Mouse (Mus musculus) midbrain, embryonic 14.5 days (tissue): ENCODE measurements at regions not wholly inside any gene's neighbourhood (a gene's known extent, or its start where the extent isn't known, plus 50 kb on each side); places are given as distances from the start of the nearest gene placed in this dataset.
A peak's percentile ranks its signal among the peaks of the same experiment; 100 is the strongest.
"Not testable (repeated sequence)": the region's sequence is repeated elsewhere in the genome, so short reads cannot be mapped to it uniquely, and the experiment has no call there.

ENCODE experiments used
- ATAC-seq: fragments of 200-750 bp; cut with Nextera tagmentation; 2 replicates; pipeline ENCODE4 v1.8.0; 2017; ENCODE audit warnings: moderate number of reproducible peaks, moderate library complexity; ENCODE audit not compliant: low FRiP score, low TSS enrichment
- DNase-seq: peaks from one replicate; pipeline ENCODE4 v3.0.0-alpha.2; 2015
- H3K27ac ChIP-seq: fragments of 300-500 bp; sonication (generic); replicated peaks from 2 replicates; pipeline ENCODE4 v1.5.1; 2014; ENCODE audit warnings: mild to moderate bottlenecking, low read depth, low read length, moderate library complexity
- H3K27me3 ChIP-seq: fragments of 300-500 bp; sonication (generic); 2 replicates; pipeline ENCODE4 v1.6.1; 2014; ENCODE audit warnings: low read length, control low read depth, mixed read lengths; ENCODE audit not compliant: control insufficient read depth, insufficient read depth
- H3K36me3 ChIP-seq: fragments of 300-500 bp; sonication (generic); 2 replicates; pipeline ENCODE4 v1.6.1; 2014; ENCODE audit warnings: low read length, control low read depth; ENCODE audit not compliant: control insufficient read depth, insufficient read depth
- H3K4me1 ChIP-seq: fragments of 300-500 bp; sonication (generic); 2 replicates; pipeline ENCODE4 v1.6.1; 2014; ENCODE audit warnings: mild to moderate bottlenecking, antibody characterized with exemption, low read length, control low read depth; ENCODE audit not compliant: control insufficient read depth, insufficient read depth
- H3K4me2 ChIP-seq: fragments of 300-500 bp; sonication (generic); 2 replicates; pipeline ENCODE4 v1.6.1; 2014; ENCODE audit warnings: mild to moderate bottlenecking, low read length, moderate library complexity
- H3K4me3 ChIP-seq: fragments of 300-500 bp; sonication (generic); replicated peaks from 2 replicates; pipeline ENCODE4 v1.5.1; 2014; ENCODE audit warnings: low read depth, low read length
- H3K9ac ChIP-seq: fragments of 300-500 bp; sonication (generic); replicated peaks from 2 replicates; pipeline ENCODE4 v1.6.1; 2014; ENCODE audit warnings: mild to moderate bottlenecking, low read length, moderate library complexity
- H3K9me3 ChIP-seq: fragments of 300-500 bp; sonication (generic); 2 replicates; pipeline ENCODE4 v1.6.1; 2016; ENCODE audit warnings: low read length, control low read depth, mixed read lengths; ENCODE audit not compliant: control insufficient read depth
- WGBS: fragments of 180-500 bp; shearing (Covaris S2); extraction: QIAGEN DNeasy Blood & Tissue Kit; methylation state at CpG from one replicate; pipeline ENCODE4 v1.1.7; 2014; 5-methylcytosine and 5-hydroxymethylcytosine counted together

DNA sequence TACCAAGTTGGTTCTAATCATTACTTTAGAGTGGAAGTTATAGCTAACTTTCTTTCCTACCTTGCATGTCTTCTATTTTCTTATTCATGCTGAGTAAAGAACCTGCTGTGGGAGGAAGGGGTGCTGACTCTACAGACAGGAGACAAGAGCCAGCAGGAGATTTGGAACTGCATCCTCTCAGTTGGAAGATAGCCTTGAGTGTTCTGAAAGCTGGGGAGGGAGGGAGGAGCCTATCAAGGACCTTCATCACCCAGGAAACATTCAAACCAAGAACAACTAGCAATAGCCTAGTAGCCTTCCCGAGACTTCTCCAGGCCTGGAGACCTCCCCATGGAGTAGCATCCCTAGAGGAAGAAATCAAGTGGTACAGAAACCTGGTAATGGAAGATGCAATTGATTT lies 146.1 kb upstream of the Zfp648 start:
- H3K4me3 ChIP-seq, result no peak overlapping the region
- H3K27ac ChIP-seq, result no peak overlapping the region
- no peaks in the 10 kb centered on the region for H3K9me3 ChIP-seq
- no peaks in the 10 kb centered on the region for H3K27me3 ChIP-seq
- no peak overlapping the region for H3K4me2 ChIP-seq
- no peak for ATAC-seq
- H3K9ac ChIP-seq, result no peak overlapping the region
- no peak for DNase-seq
- no peaks in the 10 kb centered on the region for H3K4me1 ChIP-seq
- H3K36me3 ChIP-seq, result no peaks in the 10 kb centered on the region
- WGBS, result 77% methylated on average over 1 of the region's 1 CpGs

GRCm38 (mm10) chr1:154061397-154061796 lies 139.6 kb upstream of the Zfp648 start:
- 77% methylated on average over 2 of the region's 2 CpGs for WGBS
- H3K4me2 ChIP-seq, ATAC-seq, DNase-seq, H3K9ac ChIP-seq, H3K4me1 ChIP-seq, H3K27me3 ChIP-seq, H3K36me3 ChIP-seq, H3K27ac ChIP-seq, H3K9me3 ChIP-seq, H3K4me3 ChIP-seq: not testable (repeated sequence)

DNA sequence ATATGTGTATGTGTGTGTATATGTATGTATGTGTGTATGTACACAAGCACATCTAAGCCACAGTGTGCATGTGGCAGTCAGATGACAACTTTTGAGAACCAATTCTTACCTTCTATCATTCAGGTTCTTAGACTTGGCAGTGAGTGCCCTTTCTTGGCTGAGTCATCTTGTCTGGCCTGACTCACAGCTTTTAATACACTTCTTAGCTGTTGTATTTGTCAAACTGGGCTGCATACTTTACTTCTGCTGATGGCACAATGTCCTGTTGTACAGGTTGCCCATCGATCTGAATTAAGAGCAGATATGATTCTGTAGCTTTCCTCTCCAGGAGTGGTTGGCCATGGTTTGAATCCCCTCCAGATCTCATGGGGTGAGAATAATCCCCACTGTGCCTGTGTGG lies 139.1 kb upstream of the Zfp648 start:
- H3K9me3 ChIP-seq, result no peaks in the 10 kb centered on the region
- H3K36me3 ChIP-seq, result no peaks in the 10 kb centered on the region
- H3K4me2 ChIP-seq, result no peak overlapping the region
- H3K4me1 ChIP-seq, result no peaks in the 10 kb centered on the region
- H3K27ac ChIP-seq, result no peak overlapping the region
- no peaks in the 10 kb centered on the region for H3K27me3 ChIP-seq
- no peak for ATAC-seq
- WGBS, result 93% methylated on average over 1 of the region's 1 CpGs
- no peak overlapping the region for H3K4me3 ChIP-seq
- H3K9ac ChIP-seq, result no peak overlapping the region
- DNase-seq, result no peak

DNA sequence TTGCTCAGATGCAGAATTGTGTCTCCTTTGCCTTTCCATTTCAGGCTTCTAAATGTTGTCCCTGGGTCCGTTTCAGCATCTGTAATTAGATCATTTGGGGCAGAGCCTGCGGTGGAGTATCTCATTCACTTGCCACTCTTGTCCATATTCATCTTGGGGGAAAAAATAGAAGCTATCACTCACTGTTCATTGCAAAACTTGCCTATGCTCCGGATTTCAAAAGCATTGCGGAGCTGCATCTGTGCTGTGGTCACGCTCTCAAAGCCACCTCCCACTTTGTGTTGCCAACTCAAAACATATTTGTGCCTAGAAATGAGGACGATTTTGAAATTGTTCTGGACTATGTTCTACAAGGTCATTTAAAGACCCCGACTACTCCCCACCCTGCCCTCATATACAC lies 138.3 kb upstream of the Zfp648 start:
- Histone ChIP-seq H3K9me3 (no peaks in the 10 kb centered on the region), H3K27me3 (no peaks in the 10 kb centered on the region), H3K4me3 (no peak overlapping the region), H3K4me1 (no peaks in the 10 kb centered on the region), H3K9ac (no peak overlapping the region), H3K4me2 (no peak overlapping the region), H3K27ac (no peak overlapping the region), H3K36me3 (no peaks in the 10 kb centered on the region)
- no peak for DNase-seq
- no peak for ATAC-seq
- 86% methylated on average over 7 of the region's 7 CpGs for WGBS

DNA sequence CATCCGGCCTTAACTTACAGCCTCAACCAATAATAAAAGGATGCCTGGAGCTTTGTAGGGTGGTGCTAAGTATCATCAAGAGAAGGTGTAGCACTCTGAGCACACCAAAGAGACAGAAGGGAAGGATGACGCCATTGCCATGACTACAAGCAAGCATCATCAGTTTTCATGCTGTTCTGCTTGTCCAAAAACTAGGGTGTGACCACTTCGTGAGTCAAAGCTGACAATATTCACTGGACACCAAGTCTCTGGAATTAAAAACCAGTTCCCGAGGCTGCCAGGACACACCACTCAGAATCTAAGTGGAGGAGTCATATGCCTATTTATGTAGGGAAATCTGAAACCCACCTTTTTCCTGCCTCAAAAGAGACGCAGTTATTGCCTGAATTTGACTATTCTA lies 136.4 kb upstream of the Zfp648 start:
- Histone ChIP-seq H3K27ac (no peak overlapping the region), H3K4me1 (no peaks in the 10 kb centered on the region), H3K4me3 (no peak overlapping the region), H3K4me2 (no peak overlapping the region), H3K9ac (no peak overlapping the region), H3K9me3 (no peaks in the 10 kb centered on the region), H3K36me3 (no peaks in the 10 kb centered on the region), H3K27me3 (no peaks in the 10 kb centered on the region)
- 91% methylated on average over 5 of the region's 5 CpGs for WGBS
- DNase-seq (no peak), ATAC-seq (no peak)

- 82% methylated on average over 18 of the region's 18 CpGs for WGBS
- DNase-seq (peak; percentile 4), ATAC-seq (no peak)
- no peaks in the 10 kb centered on the region for H3K9me3 ChIP-seq
- H3K4me1 ChIP-seq, result no peaks in the 10 kb centered on the region
- no peaks in the 10 kb centered on the region for H3K36me3 ChIP-seq
- no peak overlapping the region for H3K9ac ChIP-seq
- H3K27me3 ChIP-seq, result no peaks in the 10 kb centered on the region
- H3K27ac ChIP-seq, result no peak overlapping the region
- H3K4me3 ChIP-seq, result no peak overlapping the region
- no peak overlapping the region for H3K4me2 ChIP-seq
These were observed 135.4 kb upstream of the Zfp648 start for GRCm38 (mm10) chr1:154065336-154066329.

DNA sequence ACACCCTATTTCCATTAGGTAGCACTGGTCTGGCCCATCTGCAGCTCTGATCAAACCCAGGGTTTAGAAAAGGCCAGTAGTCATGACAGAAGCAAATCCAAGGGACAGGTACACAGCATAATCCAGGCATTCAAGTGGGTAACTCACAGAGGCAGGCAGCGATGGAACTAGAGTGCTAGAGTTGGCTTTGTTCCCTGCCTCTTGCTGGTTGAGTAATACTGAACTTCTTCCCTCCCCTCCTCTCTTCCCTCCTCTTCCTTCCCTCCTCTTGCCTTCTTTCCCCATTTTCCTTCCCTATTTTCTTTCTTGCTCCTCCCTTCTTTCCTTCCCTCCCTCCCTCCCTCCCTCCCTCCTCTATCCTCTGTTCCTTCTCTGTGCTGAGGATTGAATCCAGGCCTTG lies 133.1 kb upstream of the Zfp648 start:
- Histone ChIP-seq H3K4me3 (no peak overlapping the region), H3K9me3 (no peaks in the 10 kb centered on the region), H3K36me3 (no peaks in the 10 kb centered on the region), H3K4me1 (no peaks in the 10 kb centered on the region), H3K27me3 (no peaks in the 10 kb centered on the region), H3K9ac (no peak overlapping the region), H3K4me2 (no peak overlapping the region), H3K27ac (no peak overlapping the region)
- DNase-seq (no peak), ATAC-seq (no peak)
- 96% methylated on average over 1 of the region's 1 CpGs for WGBS

DNA sequence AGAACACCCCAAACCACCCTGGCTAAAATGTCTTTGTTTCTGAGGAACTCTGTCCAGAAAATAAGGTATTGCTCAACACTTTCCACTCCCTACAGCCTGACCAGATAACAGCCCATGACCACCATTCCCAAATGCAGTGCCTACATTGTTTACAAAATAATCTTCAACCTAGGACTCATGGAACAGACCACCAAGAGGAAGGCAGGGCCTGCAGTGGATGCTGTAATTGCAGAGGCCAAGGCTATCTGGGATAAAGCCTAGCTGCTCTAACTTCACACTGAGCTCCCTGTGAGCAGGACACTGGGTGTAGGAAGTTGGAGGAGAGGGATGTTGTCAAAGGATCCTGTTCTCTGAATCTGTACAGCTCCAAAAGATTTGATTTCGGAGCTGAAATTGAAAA lies 126.7 kb upstream of the Zfp648 start:
- Histone ChIP-seq H3K27ac (no peak overlapping the region), H3K4me2 (no peak overlapping the region), H3K36me3 (no peaks in the 10 kb centered on the region), H3K4me1 (no peaks in the 10 kb centered on the region), H3K9me3 (no peaks in the 10 kb centered on the region), H3K9ac (no peak overlapping the region), H3K27me3 (no peaks in the 10 kb centered on the region), H3K4me3 (no peak overlapping the region)
- DNase-seq, result no peak
- WGBS, result 97% methylated on average over 1 of the region's 1 CpGs
- ATAC-seq, result no peak
